Mouse (Mus musculus) liver, embryonic 14.5 days (tissue): ENCODE measurements around the gene Trpd52l3. TPM values are rescaled to one million over a fixed set of nuclear protein-coding genes. Genes with fewer than 3 reads are reported as not detected.
A peak's percentile ranks its signal among the peaks of the same experiment; 100 is the strongest.

Experiments used
- ATAC-seq: fragments of 200-750 bp; cut with Nextera tagmentation; 2 replicates; pipeline ENCODE4 v1.8.0; 2017; ENCODE audit warnings: moderate number of reproducible peaks, mild to moderate bottlenecking, moderate library complexity; ENCODE audit not compliant: insufficient read depth
- DNase-seq, 3 experiments: peaks; one replicate each; pipeline ENCODE4 v3.0.0-alpha.2; 2012 to 2013; ENCODE audit warnings: low read depth in 3 of 3, low spot score in 3 of 3
- H3K27ac ChIP-seq: fragments of 300-500 bp; sonication (generic); 2 replicates; pipeline ENCODE4 v1.5.1; 2014; ENCODE audit warnings: moderate library complexity, mild to moderate bottlenecking, control low read depth, inconsistent platforms
- H3K27me3 ChIP-seq: fragments of 300-500 bp; sonication (generic); 2 replicates; pipeline ENCODE4 v1.6.1; 2014; ENCODE audit warnings: mild to moderate bottlenecking, low read length, moderate library complexity; ENCODE audit not compliant: control insufficient read depth, insufficient read depth
- H3K36me3 ChIP-seq: fragments of 300-500 bp; sonication (generic); replicated peaks from 2 replicates; pipeline ENCODE4 v1.6.1; 2014; ENCODE audit warnings: low read depth; ENCODE audit not compliant: control insufficient read depth, insufficient read depth
- H3K4me1 ChIP-seq, 2 experiments: fragments of 200-500 bp in 1 of 2; fragments of 300-500 bp in 1 of 2; sonication (generic) in 1 of 2; replicated peaks; 2 replicates each; pipeline ENCODE4 v1.6.1; 2012 to 2014; ENCODE audit warnings: antibody characterized with exemption in 1 of 2, inconsistent platforms in 1 of 2, low read length in 1 of 2; ENCODE audit not compliant: control insufficient read depth in 2 of 2, insufficient read depth in 2 of 2
- H3K4me2 ChIP-seq: fragments of 300-500 bp; sonication (generic); 2 replicates; pipeline ENCODE4 v1.6.1; 2014; ENCODE audit warnings: low read depth, mild to moderate bottlenecking, control low read depth, moderate library complexity
- H3K4me3 ChIP-seq, 2 experiments: fragments of 200-500 bp in 1 of 2; fragments of 300-500 bp in 1 of 2; sonication (generic) in 1 of 2; 2 replicates each; pipeline ENCODE4 v1.5.1; 2012 to 2014; ENCODE audit warnings: low read depth in 2 of 2, low read length in 2 of 2, mild to moderate bottlenecking in 2 of 2, control low read depth in 1 of 2, inconsistent platforms in 1 of 2, moderate library complexity in 1 of 2; ENCODE audit not compliant: insufficient read depth in 1 of 2
- H3K9ac ChIP-seq: fragments of 300-500 bp; sonication (generic); replicated peaks from 2 replicates; pipeline ENCODE4 v1.6.1; 2014; ENCODE audit warnings: mild to moderate bottlenecking, control low read depth, moderate library complexity
- H3K9me3 ChIP-seq: fragments of 300-500 bp; sonication (generic); 2 replicates; pipeline ENCODE4 v1.6.1; 2016; ENCODE audit warnings: low read length, mixed read lengths; ENCODE audit not compliant: control insufficient read depth
- CTCF ChIP-seq: IDR thresholded peaks from 2 replicates; pipeline ENCODE4 v1.5.1; 2016; ENCODE audit warnings: antibody characterized with exemption, low read depth, control low read depth
- EP300 ChIP-seq: IDR thresholded peaks from 2 replicates; pipeline ENCODE4 v1.6.1; 2016; ENCODE audit warnings: antibody characterized with exemption, low read depth
- WGBS: fragments of 180-500 bp; shearing (Covaris S2); extraction: QIAGEN DNeasy Blood & Tissue Kit; methylation state at CpG from one replicate; pipeline ENCODE4 v1.1.7; 2014; ENCODE audit not compliant: insufficient replicate concordance; 5-methylcytosine and 5-hydroxymethylcytosine counted together
- polyA plus RNA-seq, 2 experiments: library from polyadenylated mRNA; depleted of rRNA in 1 of 2; stranded (reverse) in 1 of 2; unstranded in 1 of 2; fragments of >200 nt; fragmentation: Nextera tagmentation in 1 of 2; extraction: Ambion mirVana in 1 of 2; gene quantifications; 2 replicates each; pipeline versions ENCODE4 v1.2.1 to v1.2.3; 2012 to 2014

Trpd52l3 gene
- polyA plus RNA-seq, 2 experiments, result not detected

DNA sequence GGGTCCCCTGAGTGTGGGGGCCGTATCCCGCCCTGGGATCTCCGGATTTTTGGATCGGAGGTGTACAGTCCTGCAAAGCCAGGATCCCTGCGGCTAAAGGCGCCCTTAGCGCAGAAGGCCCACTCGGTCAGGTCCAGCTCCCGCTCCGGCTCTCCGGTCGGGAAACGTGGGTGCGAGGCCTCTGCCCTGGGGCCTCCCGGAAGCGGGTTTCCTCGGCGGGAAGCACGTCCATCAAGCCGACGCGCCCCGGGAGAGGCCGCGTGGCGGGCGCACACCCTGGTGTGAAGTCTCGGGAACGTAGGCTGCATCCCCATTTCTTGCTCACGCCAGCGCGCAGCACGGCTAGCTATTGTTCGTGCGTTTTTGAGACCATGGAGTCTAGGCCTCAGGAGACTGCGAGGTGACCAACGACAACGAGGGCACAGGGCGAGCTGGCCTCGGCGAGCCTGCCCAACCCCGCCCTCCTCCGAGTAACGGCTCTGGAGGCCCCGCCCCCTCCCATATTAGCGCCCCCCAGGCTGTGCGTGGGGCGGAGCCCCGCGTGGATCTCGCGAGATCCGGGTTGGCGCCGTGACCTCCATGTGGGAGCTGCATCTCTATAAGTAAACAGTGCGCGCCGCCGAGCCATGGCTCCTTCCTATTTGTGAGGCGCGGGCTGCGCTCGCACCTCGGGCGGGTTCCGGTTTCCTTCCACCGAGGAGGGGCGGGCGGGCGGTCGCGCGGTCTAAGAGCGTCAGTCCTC lies 26.5 kb downstream of the Trpd52l3 start, which contains the start of gene Uhrf2:
Uhrf2 (plus strand) TSS at position 620 of the 742 bp plus-strand sequence.
- Histone ChIP-seq H3K9me3 (no peaks in the 10 kb centered on the region), H3K27ac (peak within 1 kb of the TSS; percentile 74), H3K4me3 (peak within 1 kb of the TSS; percentile 95 to 99), H3K36me3 (peaks cover 3% of the 10 kb centered on the region; the same call in 1 of the 2 replicates), H3K4me1 (peaks cover 11 to 21% of the 10 kb centered on the region in 2 experiments), H3K27me3 (no peaks in the 10 kb centered on the region), H3K9ac (peak within 1 kb of the TSS; percentile 98), H3K4me2 (peak within 1 kb of the TSS; percentile 74)
- TF ChIP-seq CTCF, result 0 out of 2 replicates have a peak, but pooled peaks have one; percentile 12
- TF ChIP-seq EP300, result peak; percentile 81
- peak; percentile 92 for ATAC-seq
- DNase-seq, result peak; percentile 85 to 92 (median 90)
- WGBS, result 3% methylated on average over 74 of the region's 74 CpGs

DNA sequence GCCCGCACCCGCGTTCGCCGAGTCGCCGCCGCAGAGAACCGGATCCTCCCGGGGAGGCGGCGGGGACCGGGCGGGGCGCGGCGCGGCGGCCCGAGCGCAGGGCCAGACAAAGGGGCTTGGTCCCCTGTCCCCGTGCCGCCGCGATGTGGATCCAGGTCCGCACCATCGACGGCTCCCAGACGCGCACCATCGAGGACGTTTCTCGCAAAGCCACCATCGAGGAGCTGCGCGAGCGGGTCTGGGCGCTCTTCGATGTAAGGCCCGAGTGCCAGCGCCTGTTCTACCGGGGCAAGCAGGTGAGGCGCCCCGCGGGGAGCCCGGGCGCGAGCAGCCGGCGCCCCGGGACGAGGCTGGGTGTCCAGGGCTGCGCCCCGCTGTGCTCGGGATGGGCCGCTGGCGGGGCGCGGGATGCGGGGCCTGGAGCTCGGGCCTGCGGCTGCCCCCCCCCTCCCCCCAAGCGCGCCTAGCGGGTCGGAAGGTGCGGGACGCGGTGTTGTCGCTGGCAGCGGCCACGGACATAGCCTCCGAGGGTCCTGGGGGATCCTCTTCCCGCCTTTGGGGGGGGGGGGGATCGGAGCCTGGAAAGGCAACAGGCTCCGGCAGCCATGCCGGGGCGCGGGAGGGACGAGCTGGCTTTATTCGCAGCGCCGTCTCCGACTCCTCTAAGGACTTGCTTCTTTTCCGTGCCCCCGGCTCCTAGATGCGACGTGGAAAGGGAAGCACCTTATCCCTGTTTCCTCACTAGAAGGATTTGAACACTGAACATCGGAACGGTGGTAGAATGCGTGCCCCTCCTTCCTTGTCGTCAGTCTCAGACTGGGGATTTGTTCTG lies 27.3 kb downstream of the Trpd52l3 start:
- ATAC-seq (peak; percentile 76), DNase-seq (no peak)
- no peaks in the 10 kb centered on the region for H3K9me3 ChIP-seq
- H3K9ac ChIP-seq, result peak overlapping the region; percentile 98
- H3K4me1 ChIP-seq, result peaks cover 11 to 24% of the 10 kb centered on the region in 2 experiments
- WGBS, result 0% methylated on average over 86 of the region's 92 CpGs
- TF ChIP-seq CTCF (no peak), EP300 (no peak)
- H3K4me2 ChIP-seq, result peak overlapping the region; percentile 74
- peaks cover 3% of the 10 kb centered on the region; the same call in 1 of the 2 replicates for H3K36me3 ChIP-seq
- peak overlapping the region; percentile 95 to 99 for H3K4me3 ChIP-seq
- H3K27ac ChIP-seq, result peak overlapping the region; percentile 74
- no peaks in the 10 kb centered on the region for H3K27me3 ChIP-seq

DNA sequence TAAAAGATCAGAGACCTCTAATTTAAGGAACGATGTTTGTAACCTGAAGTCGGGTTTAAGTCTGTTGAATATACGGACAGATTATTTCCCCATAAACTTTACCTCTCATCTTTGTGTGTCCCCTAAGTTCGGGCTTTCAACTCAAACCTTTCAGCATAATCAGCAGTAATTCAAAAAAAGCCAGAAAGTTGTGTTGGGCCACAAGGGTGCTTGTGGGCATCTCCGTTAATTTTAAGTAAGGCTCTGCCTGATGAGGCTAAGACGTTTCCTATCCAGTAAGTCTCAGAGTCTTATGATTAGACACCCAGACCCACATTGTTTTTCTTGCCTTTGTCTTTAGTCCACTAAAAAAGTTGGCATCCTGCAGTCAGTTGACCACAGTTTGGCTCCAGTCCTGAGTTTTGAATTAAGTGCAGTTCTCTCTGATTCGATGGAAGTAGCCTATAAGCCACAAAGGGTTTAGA lies 27.9 kb downstream of the Trpd52l3 start:
- Histone ChIP-seq H3K4me1 (peaks cover 11 to 26% of the 10 kb centered on the region in 2 experiments), H3K27me3 (no peaks in the 10 kb centered on the region), H3K4me3 (peak overlapping the region; percentile 95 to 99), H3K9ac (peak overlapping the region; percentile 98), H3K9me3 (no peaks in the 10 kb centered on the region), H3K4me2 (peak overlapping the region; percentile 74), H3K27ac (peak overlapping the region; percentile 74), H3K36me3 (peaks cover 3% of the 10 kb centered on the region; the same call in 1 of the 2 replicates)
- TF ChIP-seq CTCF, result no peak
- TF ChIP-seq EP300, result no peak
- 2% methylated on average over 7 of the region's 7 CpGs for WGBS
- ATAC-seq (no peak), DNase-seq (no peak)

DNA sequence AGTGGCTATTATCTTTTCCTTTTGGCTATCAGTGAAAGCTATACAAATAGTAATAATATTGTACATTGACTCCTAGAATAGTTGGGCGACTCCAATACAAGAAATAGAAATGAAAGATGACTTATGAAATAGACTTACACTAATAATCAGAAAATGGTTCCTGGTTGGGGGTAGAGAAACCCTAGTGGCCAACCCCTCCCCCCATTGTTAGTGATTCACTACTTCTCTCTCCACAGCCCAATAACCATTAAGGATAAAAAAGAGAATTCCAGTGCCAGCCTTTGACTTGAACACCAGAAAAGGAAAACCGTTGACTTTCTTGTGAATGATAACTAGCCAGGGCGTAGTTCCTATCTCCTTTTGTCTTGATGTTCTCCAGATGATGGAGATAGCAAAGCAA lies 28.6 kb downstream of the Trpd52l3 start:
- 35% methylated on average over 3 of the region's 3 CpGs for WGBS

More for the DNA sequence above, 28.6 kb downstream of the Trpd52l3 start:
- Histone ChIP-seq H3K9me3 (no peaks in the 10 kb centered on the region), H3K9ac (peak overlapping the region; percentile 98; the same call in 1 of the 2 replicates), H3K4me3 (peak overlapping the region; percentile 95 to 99; a peak in 3 of 4 replicates), H3K4me1 (peaks cover 11 to 28% of the 10 kb centered on the region in 2 experiments), H3K27me3 (no peaks in the 10 kb centered on the region), H3K27ac (no peak overlapping the region), H3K36me3 (peaks cover 3% of the 10 kb centered on the region; the same call in 1 of the 2 replicates), H3K4me2 (peak overlapping the region; percentile 74)
- ATAC-seq (no peak), DNase-seq (no peak)
- no peak for TF ChIP-seq CTCF
- TF ChIP-seq EP300, result no peak
